Mouse (Mus musculus) stomach, postnatal 0 days (tissue): ENCODE results near the gene Trmt10a.

Experiments
- CTCF ChIP-seq: IDR thresholded peaks from 2 replicates; pipeline ENCODE4 v1.5.1; 2016; ENCODE audit warnings: antibody characterized with exemption, low read depth, mild to moderate bottlenecking, moderate library complexity
- EP300 ChIP-seq: optimal IDR thresholded peaks from 2 replicates; pipeline ENCODE3; 2016; ENCODE audit warnings: antibody characterized with exemption

- TF ChIP-seq CTCF (no peak), EP300 (no peak)
Observed at GRCm38 (mm10) chr3:138116871-138117270, 26.4 kb upstream of the Trmt10a start.
